Mouse (Mus musculus): Measurements from ENCODE around the gene Rab40c.

- TF ChIP-seq POLR2A (IDR thresholded peaks at IDR 0.05; ENCODE audit: extremely low read depth, insufficient read depth, low read length) (no peak), CTCF (IDR thresholded peaks at IDR 0.05; ENCODE audit: low read depth, low read length) (no peak)
Measured at GRCm38 (mm10) chr17:25942597-25943151, 23.1 kb upstream of the Rab40c start.

All from liver, adult 2 months (tissue).